Mouse (Mus musculus) liver, adult 2 months (tissue): ENCODE measurements around the gene Pygo2.

Experiments used
- CTCF ChIP-seq: fragments of 200-500 bp; IDR thresholded peaks from 2 replicates; pipeline ENCODE4 v1.5.1; 2011; ENCODE audit warnings: low read depth, low read length, control low read depth
- POLR2A ChIP-seq: fragments of 200-500 bp; IDR thresholded peaks from 2 replicates; pipeline ENCODE4 v1.6.1; 2011; ENCODE audit warnings: low read length, control low read depth; ENCODE audit not compliant: insufficient read depth; ENCODE audit errors: extremely low read depth

DNA sequence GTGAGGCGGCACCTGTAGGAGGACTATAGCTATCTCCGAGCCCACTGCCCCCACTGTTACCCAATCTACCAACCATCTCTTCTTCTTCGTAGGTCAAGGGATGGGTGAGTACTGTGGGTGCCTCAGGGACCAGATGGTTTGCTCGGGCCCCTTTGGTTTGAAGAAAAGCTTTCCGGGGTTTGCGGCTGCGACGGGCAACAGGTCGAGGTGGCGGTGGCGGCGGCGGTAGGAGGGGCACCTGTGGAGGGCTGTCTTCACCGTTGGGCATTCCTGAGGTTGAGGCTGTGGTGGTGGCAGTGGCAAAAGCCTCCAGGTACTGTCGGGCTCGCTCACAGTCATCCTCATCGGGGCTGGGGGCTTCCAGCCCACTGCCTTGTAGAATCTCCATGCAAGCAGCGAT, 49.3 kb upstream of the Pygo2 start:
- no peak for TF ChIP-seq CTCF
- TF ChIP-seq POLR2A = no peak
